Mouse (Mus musculus): ENCODE measurements around the gene Huwe1. TPM values are rescaled to one million over a fixed set of nuclear protein-coding genes. Genes with fewer than 3 reads are reported as not detected.

Gene Huwe1
- polyA plus RNA-seq, 1 experiment from 2014 or later: 96.4 TPM

- peak overlapping the region; percentile 62 for H3K4me2 ChIP-seq (replicated peaks; ENCODE audit: low read depth, low read length)
- no peaks in the 10 kb centered on the region; the same call in 1 of the 2 replicates for H3K36me3 ChIP-seq (ENCODE audit: control insufficient read depth, insufficient read depth, low read length)
- H3K4me3 ChIP-seq (ENCODE audit: low read length): peak overlapping the region; percentile 52
- H3K9me3 ChIP-seq (ENCODE audit: control insufficient read depth, low read length): no peaks in the 10 kb centered on the region
- H3K27ac ChIP-seq (ENCODE audit: low read depth, low read length): no peak overlapping the region
- no peaks in the 10 kb centered on the region for H3K27me3 ChIP-seq (ENCODE audit: control insufficient read depth, insufficient read depth, low read length)
- H3K9ac ChIP-seq (ENCODE audit: low read depth, low read length): peak overlapping the region; percentile 71; the same call in 1 of the 2 replicates
- ATAC-seq (ENCODE audit: low FRiP score, low TSS enrichment): no peak
- H3K4me1 ChIP-seq (ENCODE audit: control insufficient read depth, insufficient read depth, low read length): no peaks in the 10 kb centered on the region
- WGBS: 26% methylated on average over 9 of the region's 9 CpGs
Observed at GRCm38 (mm10) chrX:151804388-151804787, 3.8 kb downstream of the Huwe1 start.

DNA sequence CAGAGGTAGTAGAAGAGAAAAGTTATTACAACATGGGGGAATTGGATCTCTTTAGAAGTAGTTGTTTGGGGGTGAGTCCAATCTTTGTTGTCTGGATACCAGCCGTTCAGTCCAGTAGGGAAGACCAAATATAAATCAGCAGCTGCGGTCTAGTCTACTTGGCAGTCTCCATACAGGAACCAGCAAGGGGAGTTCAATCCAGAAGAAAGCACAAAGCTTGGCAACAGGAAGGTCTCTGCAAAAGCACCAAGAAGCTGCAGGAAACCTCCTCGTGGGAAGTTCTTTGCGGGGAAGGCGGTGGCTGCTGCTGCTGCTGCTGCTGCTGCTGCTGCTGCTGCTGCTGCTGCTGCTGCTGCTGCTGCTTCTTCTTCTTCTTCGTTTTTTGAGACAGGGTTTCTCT is 10.9 kb downstream of the Huwe1 start:
- H3K4me1 ChIP-seq (ENCODE audit: control insufficient read depth, insufficient read depth, low read length): no peaks in the 10 kb centered on the region
- 83% methylated on average over 6 of the region's 6 CpGs for WGBS
- no peaks in the 10 kb centered on the region for H3K9me3 ChIP-seq (ENCODE audit: control insufficient read depth, low read length)
- H3K36me3 ChIP-seq (ENCODE audit: control insufficient read depth, insufficient read depth, low read length): peaks cover 7% of the 10 kb centered on the region; the same call in 1 of the 2 replicates
- no peak overlapping the region for H3K4me3 ChIP-seq (ENCODE audit: low read length)
- no peaks in the 10 kb centered on the region for H3K27me3 ChIP-seq (ENCODE audit: control insufficient read depth, insufficient read depth, low read length)
- H3K9ac ChIP-seq (ENCODE audit: low read depth, low read length): no peak overlapping the region
- H3K27ac ChIP-seq (ENCODE audit: low read depth, low read length): no peak overlapping the region
- no peak overlapping the region for H3K4me2 ChIP-seq (replicated peaks; ENCODE audit: low read depth, low read length)
- no peak for ATAC-seq (ENCODE audit: low FRiP score, low TSS enrichment)

- Histone ChIP-seq H3K27me3 (ENCODE audit: control insufficient read depth, insufficient read depth, low read length) (no peaks in the 10 kb centered on the region), H3K27ac (ENCODE audit: low read depth, low read length) (no peak overlapping the region), H3K4me3 (ENCODE audit: low read length) (no peak overlapping the region), H3K4me2 (replicated peaks; ENCODE audit: low read depth, low read length) (no peak overlapping the region), H3K36me3 (ENCODE audit: control insufficient read depth, insufficient read depth, low read length) (peaks cover 7% of the 10 kb centered on the region; the same call in 1 of the 2 replicates), H3K9me3 (ENCODE audit: control insufficient read depth, low read length) (no peaks in the 10 kb centered on the region), H3K4me1 (ENCODE audit: control insufficient read depth, insufficient read depth, low read length) (no peaks in the 10 kb centered on the region), H3K9ac (ENCODE audit: low read depth, low read length) (no peak overlapping the region)
- ATAC-seq (ENCODE audit: low FRiP score, low TSS enrichment): no peak
- WGBS: 79% methylated on average over 1 of the region's 1 CpGs
Observed at GRCm38 (mm10) chrX:151813656-151814055, 13.0 kb downstream of the Huwe1 start.

DNA sequence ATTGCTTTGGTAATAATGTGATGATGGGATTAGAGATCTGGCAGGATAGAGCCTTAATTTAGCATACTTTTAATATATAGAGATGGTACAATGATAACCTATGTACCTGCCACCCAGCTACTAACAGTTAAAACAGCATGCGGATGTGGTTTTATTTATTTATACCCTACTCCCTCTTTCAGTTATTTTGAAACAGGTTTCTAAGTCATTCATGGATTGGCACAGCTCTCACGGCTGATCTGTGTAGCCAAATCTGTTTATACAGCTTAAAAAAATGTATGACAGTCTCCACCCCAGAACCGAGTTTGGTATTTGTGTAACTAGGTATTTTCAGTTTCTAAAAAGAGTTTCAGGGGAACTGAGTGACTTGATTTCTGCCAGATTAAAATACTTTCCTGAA is 17.1 kb downstream of the Huwe1 start:
- 89% methylated on average over 3 of the region's 3 CpGs for WGBS

DNA sequence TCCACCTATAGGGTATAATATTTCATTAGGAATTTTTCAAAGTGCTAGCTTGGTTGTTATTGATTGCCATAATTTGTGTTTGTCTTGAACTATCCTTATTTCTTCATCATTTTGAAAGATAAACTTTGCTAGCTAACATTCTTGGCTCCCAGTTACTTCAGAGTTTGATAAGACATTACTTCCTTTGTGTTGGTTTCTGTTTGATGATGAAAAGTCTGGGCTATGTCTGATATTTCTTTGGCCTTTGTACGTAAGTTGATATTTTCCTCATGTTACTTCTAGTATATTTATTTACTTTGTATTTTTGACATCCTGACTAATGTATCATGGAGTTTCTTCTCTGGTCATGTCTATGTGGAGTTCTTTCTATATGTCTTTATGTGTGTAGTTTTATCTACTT is 28.4 kb downstream of the Huwe1 start:
- H3K27me3 ChIP-seq (ENCODE audit: control insufficient read depth, insufficient read depth, low read length): no peaks in the 10 kb centered on the region
- H3K36me3 ChIP-seq (ENCODE audit: control insufficient read depth, insufficient read depth, low read length): no peaks in the 10 kb centered on the region
- ATAC-seq (ENCODE audit: low FRiP score, low TSS enrichment): no peak
- H3K4me2 ChIP-seq (replicated peaks; ENCODE audit: low read depth, low read length): no peak overlapping the region
- WGBS: 95% methylated on average over 1 of the region's 1 CpGs
- H3K4me1 ChIP-seq (ENCODE audit: control insufficient read depth, insufficient read depth, low read length): no peaks in the 10 kb centered on the region
- no peak overlapping the region for H3K4me3 ChIP-seq (ENCODE audit: low read length)
- H3K9ac ChIP-seq (ENCODE audit: low read depth, low read length): no peak overlapping the region
- H3K9me3 ChIP-seq (ENCODE audit: control insufficient read depth, low read length): no peaks in the 10 kb centered on the region
- no peak overlapping the region for H3K27ac ChIP-seq (ENCODE audit: low read depth, low read length)

More for the DNA sequence above, 17.1 kb downstream of the Huwe1 start:
- ATAC-seq (ENCODE audit: low FRiP score, low TSS enrichment): no peak
- Histone ChIP-seq H3K4me2 (replicated peaks; ENCODE audit: low read depth, low read length) (no peak overlapping the region), H3K27me3 (ENCODE audit: control insufficient read depth, insufficient read depth, low read length) (no peaks in the 10 kb centered on the region), H3K4me3 (ENCODE audit: low read length) (no peak overlapping the region), H3K4me1 (ENCODE audit: control insufficient read depth, insufficient read depth, low read length) (no peaks in the 10 kb centered on the region), H3K27ac (ENCODE audit: low read depth, low read length) (no peak overlapping the region), H3K9me3 (ENCODE audit: control insufficient read depth, low read length) (no peaks in the 10 kb centered on the region), H3K36me3 (ENCODE audit: control insufficient read depth, insufficient read depth, low read length) (peaks cover 1% of the 10 kb centered on the region; the same call in 1 of the 2 replicates), H3K9ac (ENCODE audit: low read depth, low read length) (no peak overlapping the region)

GRCm38 (mm10) chrX:151831260-151831659 is 30.7 kb downstream of the Huwe1 start:
- H3K4me3 ChIP-seq (ENCODE audit: low read length): no peak overlapping the region
- no peak for ATAC-seq (ENCODE audit: low FRiP score, low TSS enrichment)
- H3K36me3 ChIP-seq (ENCODE audit: control insufficient read depth, insufficient read depth, low read length): no peaks in the 10 kb centered on the region
- no peak overlapping the region for H3K27ac ChIP-seq (ENCODE audit: low read depth, low read length)
- no peaks in the 10 kb centered on the region for H3K4me1 ChIP-seq (ENCODE audit: control insufficient read depth, insufficient read depth, low read length)
- no peaks in the 10 kb centered on the region for H3K9me3 ChIP-seq (ENCODE audit: control insufficient read depth, low read length)
- no peak overlapping the region for H3K4me2 ChIP-seq (replicated peaks; ENCODE audit: low read depth, low read length)
- no peaks in the 10 kb centered on the region for H3K27me3 ChIP-seq (ENCODE audit: control insufficient read depth, insufficient read depth, low read length)
- no peak overlapping the region for H3K9ac ChIP-seq (ENCODE audit: low read depth, low read length)

DNA sequence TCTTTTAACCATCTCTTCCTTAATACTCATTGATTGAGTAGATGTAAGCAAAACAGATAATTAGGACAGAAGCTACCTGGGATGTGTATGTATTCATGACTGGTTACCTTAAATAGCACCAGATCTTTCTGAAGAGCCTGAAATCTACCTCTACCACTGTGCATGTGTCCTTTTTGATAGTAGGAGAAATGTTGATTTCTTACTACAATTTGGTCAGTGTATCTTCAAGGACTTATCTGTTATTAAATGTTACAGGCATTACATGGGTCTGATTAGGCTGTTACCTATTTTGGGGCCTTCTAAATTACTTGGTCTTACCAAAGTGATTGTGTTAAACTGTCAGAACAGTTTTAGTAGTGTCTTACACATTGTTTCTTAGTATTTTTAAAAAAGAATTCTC is 32.4 kb downstream of the Huwe1 start:
- Histone ChIP-seq H3K4me1 (ENCODE audit: control insufficient read depth, insufficient read depth, low read length) (no peaks in the 10 kb centered on the region), H3K27ac (ENCODE audit: low read depth, low read length) (no peak overlapping the region), H3K36me3 (ENCODE audit: control insufficient read depth, insufficient read depth, low read length) (no peaks in the 10 kb centered on the region), H3K4me2 (replicated peaks; ENCODE audit: low read depth, low read length) (no peak overlapping the region), H3K9me3 (ENCODE audit: control insufficient read depth, low read length) (no peaks in the 10 kb centered on the region), H3K27me3 (ENCODE audit: control insufficient read depth, insufficient read depth, low read length) (no peaks in the 10 kb centered on the region), H3K9ac (ENCODE audit: low read depth, low read length) (no peak overlapping the region), H3K4me3 (ENCODE audit: low read length) (no peak overlapping the region)
- no peak for ATAC-seq (ENCODE audit: low FRiP score, low TSS enrichment)

GRCm38 (mm10) chrX:151859436-151859835 is 58.8 kb downstream of the Huwe1 start:
- H3K9ac ChIP-seq (ENCODE audit: low read depth, low read length): no peak overlapping the region
- no peaks in the 10 kb centered on the region for H3K4me1 ChIP-seq (ENCODE audit: control insufficient read depth, insufficient read depth, low read length)
- ATAC-seq (ENCODE audit: low FRiP score, low TSS enrichment): no peak
- H3K27me3 ChIP-seq (ENCODE audit: control insufficient read depth, insufficient read depth, low read length): no peaks in the 10 kb centered on the region
- H3K27ac ChIP-seq (ENCODE audit: low read depth, low read length): no peak overlapping the region
- no peaks in the 10 kb centered on the region for H3K9me3 ChIP-seq (ENCODE audit: control insufficient read depth, low read length)
- H3K4me2 ChIP-seq (replicated peaks; ENCODE audit: low read depth, low read length): no peak overlapping the region
- peaks cover 36% of the 10 kb centered on the region; the same call in 1 of the 2 replicates for H3K36me3 ChIP-seq (ENCODE audit: control insufficient read depth, insufficient read depth, low read length)
- no peak overlapping the region for H3K4me3 ChIP-seq (ENCODE audit: low read length)
- 95% methylated on average over 8 of the region's 8 CpGs for WGBS

- ATAC-seq (ENCODE audit: low FRiP score, low TSS enrichment): no peak
- Histone ChIP-seq H3K27ac (ENCODE audit: low read depth, low read length) (no peak overlapping the region), H3K27me3 (ENCODE audit: control insufficient read depth, insufficient read depth, low read length) (no peaks in the 10 kb centered on the region), H3K4me1 (ENCODE audit: control insufficient read depth, insufficient read depth, low read length) (no peaks in the 10 kb centered on the region), H3K4me3 (ENCODE audit: low read length) (no peak overlapping the region), H3K9me3 (ENCODE audit: control insufficient read depth, low read length) (no peaks in the 10 kb centered on the region), H3K36me3 (ENCODE audit: control insufficient read depth, insufficient read depth, low read length) (peaks cover 72% of the 10 kb centered on the region), H3K9ac (ENCODE audit: low read depth, low read length) (no peak overlapping the region), H3K4me2 (replicated peaks; ENCODE audit: low read depth, low read length) (no peak overlapping the region)
- 90% methylated on average over 1 of the region's 1 CpGs for WGBS
Observed at GRCm38 (mm10) chrX:151910692-151911091, 110.1 kb downstream of the Huwe1 start.

Data from kidney, embryonic 14.5 days (tissue).